Mouse (Mus musculus) midbrain, embryonic 13.5 days (tissue): ENCODE results near the gene Stox2. TPM values are rescaled to one million over a fixed set of nuclear protein-coding genes. Genes with fewer than 3 reads are reported as not detected.
"Not testable (repeated sequence)": the region's sequence is repeated elsewhere in the genome, so short reads cannot be mapped to it uniquely, and the experiment has no call there.

Experiments
- ATAC-seq: fragments of 200-750 bp; cut with Nextera tagmentation; 2 replicates; pipeline ENCODE4 v1.8.0; 2017; ENCODE audit warnings: mild to moderate bottlenecking, moderate TSS enrichment, moderate library complexity
- H3K27ac ChIP-seq: fragments of 300-500 bp; sonication (generic); 2 replicates; pipeline ENCODE4 v1.5.1; 2015; ENCODE audit warnings: inconsistent platforms, mild to moderate bottlenecking, moderate library complexity
- H3K27me3 ChIP-seq: fragments of 300-500 bp; sonication (generic); 2 replicates; pipeline ENCODE4 v1.6.1; 2015; ENCODE audit warnings: mild to moderate bottlenecking, inconsistent platforms
- H3K36me3 ChIP-seq: fragments of 300-500 bp; sonication (generic); 2 replicates; pipeline ENCODE4 v1.6.1; 2015; ENCODE audit warnings: mild to moderate bottlenecking, inconsistent platforms
- H3K4me1 ChIP-seq: fragments of 300-500 bp; sonication (generic); replicated peaks from 2 replicates; pipeline ENCODE4 v1.6.1; 2015; ENCODE audit warnings: inconsistent platforms
- H3K4me2 ChIP-seq: fragments of 300-500 bp; sonication (generic); replicated peaks from 2 replicates; pipeline ENCODE4 v1.6.1; 2015; ENCODE audit warnings: moderate library complexity, mild to moderate bottlenecking, inconsistent platforms
- H3K4me3 ChIP-seq: fragments of 300-500 bp; sonication (generic); replicated peaks from 2 replicates; pipeline ENCODE4 v1.5.1; 2015; ENCODE audit warnings: mild to moderate bottlenecking, inconsistent platforms
- H3K9ac ChIP-seq: fragments of 300-500 bp; sonication (generic); replicated peaks from 2 replicates; pipeline ENCODE4 v1.6.1; 2015; ENCODE audit warnings: mild to moderate bottlenecking, inconsistent platforms
- H3K9me3 ChIP-seq: fragments of 300-500 bp; sonication (generic); 2 replicates; pipeline ENCODE4 v1.6.1; 2016; ENCODE audit warnings: mild to moderate bottlenecking, inconsistent platforms
- WGBS: fragments of 180-500 bp; shearing (Covaris S2); methylation state at CpG from one replicate; pipeline ENCODE4 v1.1.7; 2015; 5-methylcytosine and 5-hydroxymethylcytosine counted together
- polyA plus RNA-seq: library from polyadenylated mRNA; unstranded; fragments of >200 nt; fragmentation: Nextera tagmentation; extraction: Ambion mirVana; gene quantifications from 2 replicates; pipeline ENCODE4 v1.2.1, GENCODE M21; 2015

Gene Stox2
- 45.9 and 46.1 TPM in 2 replicates for polyA plus RNA-seq

DNA sequence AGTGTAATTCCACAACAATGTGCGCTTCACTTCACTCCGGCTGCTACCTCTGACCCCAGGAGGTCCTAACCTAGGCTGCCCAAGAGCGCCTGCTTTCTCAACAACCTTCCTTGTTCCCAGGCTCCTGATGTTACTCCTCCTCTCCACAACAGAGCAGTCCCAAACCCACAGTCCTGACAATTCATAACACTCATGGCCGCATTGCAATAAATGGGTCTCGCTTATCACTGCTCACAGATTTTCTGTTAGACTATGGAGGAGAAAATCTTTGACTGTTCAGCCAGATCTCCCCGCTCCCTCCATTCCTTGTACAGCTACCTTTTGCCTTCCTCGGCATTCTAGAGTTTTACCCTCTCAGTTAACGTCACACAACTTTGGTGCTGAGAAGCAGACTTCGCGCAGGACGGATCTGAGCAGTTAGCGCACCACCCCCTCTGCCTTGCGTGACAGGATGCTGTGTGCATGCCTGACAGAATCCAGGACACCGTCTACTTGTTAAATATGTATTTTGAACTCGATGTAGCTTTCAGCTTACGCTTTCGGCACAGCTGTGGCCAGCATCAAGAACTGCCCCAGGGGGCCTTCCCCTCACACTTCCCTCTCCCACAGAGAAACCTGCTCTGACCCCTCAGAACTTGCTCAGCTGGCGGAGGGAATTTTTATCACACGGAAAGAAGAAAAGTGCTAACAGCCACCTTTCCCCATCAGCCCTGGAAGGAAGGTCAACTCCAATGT lies at the start of gene Stox2:
Gene Stox2, minus strand, starts transcription at position 51 of the 735 bp plus-strand sequence.
- Histone ChIP-seq H3K4me3 (no peak within 1 kb of the TSS), H3K4me1 (no peaks in the 10 kb centered on the region), H3K27ac (no peak within 1 kb of the TSS), H3K36me3 (no peaks in the 10 kb centered on the region), H3K9me3 (no peaks in the 10 kb centered on the region), H3K4me2 (no peak within 1 kb of the TSS), H3K27me3 (no peaks in the 10 kb centered on the region), H3K9ac (no peak within 1 kb of the TSS)
- no peak for ATAC-seq
- 82% methylated on average over 19 of the region's 19 CpGs for WGBS

DNA sequence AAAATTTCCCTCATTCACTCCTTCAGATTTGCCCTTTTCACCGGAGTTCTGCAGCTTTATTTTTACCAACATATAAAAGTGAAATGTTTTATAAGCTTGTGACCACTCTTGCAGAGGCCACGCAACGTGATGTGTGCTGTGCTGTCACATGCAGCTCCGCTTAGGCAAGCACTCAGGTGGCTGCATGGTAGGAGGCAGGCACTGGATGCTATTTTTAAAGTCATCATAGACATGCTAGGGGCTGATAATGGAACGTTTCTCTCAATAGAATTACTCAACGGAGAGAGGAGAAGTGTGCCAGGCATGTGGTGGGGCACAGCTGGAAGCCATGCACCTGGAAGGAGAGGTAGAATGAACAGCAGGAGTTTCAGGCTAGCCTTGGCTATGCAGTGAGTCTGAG lies 49.3 kb upstream of the Stox2 start:
- no peak overlapping the region for H3K4me3 ChIP-seq
- H3K9me3 ChIP-seq: no peaks in the 10 kb centered on the region
- no peaks in the 10 kb centered on the region for H3K4me1 ChIP-seq
- H3K27ac ChIP-seq: no peak overlapping the region
- WGBS: 95% methylated on average over 6 of the region's 6 CpGs
- ATAC-seq: no peak
- H3K9ac ChIP-seq: no peak overlapping the region
- H3K36me3 ChIP-seq: peaks cover 92% of the 10 kb centered on the region
- no peak overlapping the region for H3K4me2 ChIP-seq
- H3K27me3 ChIP-seq: no peaks in the 10 kb centered on the region

DNA sequence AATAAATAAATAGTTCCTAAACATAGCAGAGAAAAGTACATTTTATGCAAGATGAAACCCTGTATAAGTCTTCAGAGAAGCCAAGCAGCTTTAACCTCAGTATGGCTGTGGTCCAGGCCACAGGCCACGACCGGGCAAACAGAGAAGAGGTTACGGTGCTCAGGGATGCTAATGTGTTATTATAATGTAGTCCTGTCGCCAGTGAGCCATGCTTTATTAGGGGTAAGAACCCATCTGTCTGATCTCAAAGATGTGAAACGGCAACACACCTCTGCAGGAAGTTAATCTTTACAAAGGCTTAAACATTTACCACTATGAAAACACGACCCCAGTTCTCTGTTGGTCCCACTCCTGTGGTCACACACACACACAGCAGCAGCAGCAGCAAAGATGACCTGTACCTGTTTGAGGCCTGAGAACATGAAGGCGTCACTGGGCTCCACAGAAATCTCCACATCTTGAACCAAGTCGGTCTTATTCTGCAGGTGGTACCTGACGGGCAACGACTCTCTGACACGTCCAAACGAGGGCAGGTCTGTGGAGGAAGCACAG lies 48.5 kb upstream of the Stox2 start:
- ATAC-seq: no peak
- no peak overlapping the region for H3K9ac ChIP-seq
- no peaks in the 10 kb centered on the region for H3K4me1 ChIP-seq
- H3K4me2 ChIP-seq: no peak overlapping the region
- 88% methylated on average over 12 of the region's 12 CpGs for WGBS
- no peak overlapping the region for H3K27ac ChIP-seq
- H3K27me3 ChIP-seq: no peaks in the 10 kb centered on the region
- no peaks in the 10 kb centered on the region for H3K9me3 ChIP-seq
- H3K4me3 ChIP-seq: no peak overlapping the region
- peaks cover 89% of the 10 kb centered on the region for H3K36me3 ChIP-seq

DNA sequence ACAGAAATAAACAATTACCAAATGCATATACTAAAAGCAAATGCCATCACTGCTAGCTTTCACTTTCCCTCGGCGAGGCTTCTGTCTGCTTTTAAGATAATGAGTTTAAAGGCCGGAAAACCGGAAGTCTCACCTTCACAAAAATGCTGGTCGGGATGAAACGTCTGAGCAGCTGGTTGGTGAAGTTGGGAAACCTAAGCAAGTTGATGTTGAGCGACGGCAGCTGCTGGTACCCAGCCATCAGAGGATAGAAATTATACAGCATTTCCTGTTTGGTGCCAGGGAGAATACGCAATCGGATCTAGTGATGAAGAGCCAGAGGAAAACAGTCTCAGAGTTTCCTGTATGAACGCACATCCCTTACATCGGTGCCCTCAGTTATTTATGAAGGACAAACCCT lies 46.9 kb upstream of the Stox2 start:
- H3K36me3 ChIP-seq: peaks cover 83% of the 10 kb centered on the region

DNA sequence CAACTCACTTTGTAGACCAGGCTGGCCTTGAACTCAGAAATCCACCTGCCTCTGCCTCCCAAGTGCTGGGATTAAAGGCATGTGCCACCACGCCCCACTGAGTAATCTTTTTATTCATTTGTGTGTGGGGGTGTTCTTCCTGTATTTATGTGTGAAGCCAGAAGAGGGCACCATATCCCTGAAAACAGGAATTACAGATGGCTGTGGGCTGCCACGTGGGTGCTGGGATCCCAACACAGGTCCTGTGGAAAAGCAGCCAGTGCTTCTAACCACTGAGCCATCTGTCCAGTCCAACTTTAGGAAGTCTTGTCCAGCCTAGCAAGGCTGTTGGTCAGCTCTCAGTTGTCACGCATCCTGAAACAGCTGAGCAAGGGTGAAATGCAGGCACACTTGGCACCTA lies 41.1 kb upstream of the Stox2 start:
- Histone ChIP-seq H3K27ac (no peak overlapping the region), H3K4me3 (no peak overlapping the region), H3K27me3 (no peaks in the 10 kb centered on the region), H3K4me1 (0 out of 2 replicates have a peak, but pooled peaks cover 2% of the 10 kb centered on the region), H3K4me2 (no peak overlapping the region), H3K9ac (no peak overlapping the region), H3K9me3 (peaks cover 5% of the 10 kb centered on the region; the same call in 1 of the 2 replicates), H3K36me3 (peaks cover 46% of the 10 kb centered on the region)
- 87% methylated on average over 3 of the region's 3 CpGs for WGBS
- no peak for ATAC-seq

More for the DNA sequence above, 46.9 kb upstream of the Stox2 start:
- no peaks in the 10 kb centered on the region for H3K9me3 ChIP-seq
- no peak overlapping the region for H3K9ac ChIP-seq
- 0 out of 2 replicates have a peak, but pooled peaks cover 2% of the 10 kb centered on the region for H3K4me1 ChIP-seq
- no peak overlapping the region for H3K4me2 ChIP-seq
- ATAC-seq: no peak
- no peak overlapping the region for H3K4me3 ChIP-seq
- H3K27ac ChIP-seq: no peak overlapping the region
- H3K27me3 ChIP-seq: no peaks in the 10 kb centered on the region
- WGBS: 97% methylated on average over 12 of the region's 12 CpGs

DNA sequence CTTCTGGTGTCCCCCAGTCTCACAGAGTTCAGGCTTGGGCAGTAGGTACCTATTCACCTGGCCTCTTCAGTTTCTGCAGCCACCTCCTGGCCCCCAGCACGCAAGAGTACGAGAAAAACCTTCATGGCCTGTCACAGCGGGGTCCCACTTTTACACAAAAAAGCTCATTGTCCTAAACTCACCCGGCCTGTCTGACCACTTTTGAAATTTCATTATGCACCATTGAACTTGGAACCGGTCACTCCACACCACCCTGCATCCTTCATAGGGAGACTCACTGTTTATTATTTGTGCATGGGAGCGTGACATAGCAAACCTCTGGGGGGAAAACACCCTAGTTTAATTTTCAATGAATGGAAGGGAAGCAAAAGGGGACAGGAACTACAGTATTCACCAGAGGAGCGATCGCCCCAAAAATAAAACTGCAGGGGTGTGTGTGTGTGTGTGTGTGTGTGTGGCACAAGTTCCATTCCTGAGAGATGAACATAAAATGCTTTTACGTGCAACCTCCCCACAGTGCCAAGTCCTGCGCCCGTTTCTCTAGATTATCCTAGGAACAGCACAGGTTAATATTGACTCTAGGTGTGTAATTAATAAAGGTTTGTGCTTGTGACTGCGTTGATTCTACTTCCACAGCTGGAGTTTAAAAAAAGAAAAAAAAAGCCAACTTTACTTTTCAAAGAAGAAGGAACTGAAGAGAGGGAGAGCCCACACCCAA lies 36.4 kb upstream of the Stox2 start:
- H3K27me3 ChIP-seq: no peaks in the 10 kb centered on the region
- no peak overlapping the region for H3K27ac ChIP-seq
- H3K4me1 ChIP-seq: no peaks in the 10 kb centered on the region
- H3K4me2 ChIP-seq: no peak overlapping the region
- WGBS: 69% methylated on average over 12 of the region's 12 CpGs
- H3K4me3 ChIP-seq: no peak overlapping the region
- no peak for ATAC-seq
- H3K36me3 ChIP-seq: peaks cover 10% of the 10 kb centered on the region
- no peak overlapping the region for H3K9ac ChIP-seq
- peaks cover 3% of the 10 kb centered on the region; the same call in 1 of the 2 replicates for H3K9me3 ChIP-seq

DNA sequence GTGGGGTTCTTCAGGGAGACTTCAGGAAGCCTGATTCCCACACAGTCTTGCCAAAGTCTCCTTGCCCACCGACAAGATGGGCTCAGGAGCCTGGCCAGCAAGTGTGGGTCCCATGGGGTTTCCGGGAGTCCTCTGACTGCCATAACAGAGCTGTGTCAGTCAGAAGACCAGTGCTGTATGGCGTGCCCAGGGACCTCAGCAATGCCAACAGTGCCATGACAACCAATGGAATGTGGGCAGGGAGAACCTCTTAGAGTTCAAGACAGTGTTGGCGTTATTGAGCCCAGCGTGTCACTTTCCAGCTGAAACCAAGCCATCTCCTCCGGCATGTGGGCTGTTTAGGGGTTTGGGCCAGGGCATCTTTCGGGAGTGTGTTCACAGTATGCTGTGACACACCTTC lies 33.9 kb upstream of the Stox2 start:
- Histone ChIP-seq H3K36me3 (no peaks in the 10 kb centered on the region), H3K4me3 (no peak overlapping the region), H3K27ac (no peak overlapping the region), H3K4me1 (no peaks in the 10 kb centered on the region), H3K9me3 (no peaks in the 10 kb centered on the region), H3K4me2 (no peak overlapping the region), H3K9ac (no peak overlapping the region), H3K27me3 (no peaks in the 10 kb centered on the region)
- 91% methylated on average over 7 of the region's 7 CpGs for WGBS
- no peak for ATAC-seq

DNA sequence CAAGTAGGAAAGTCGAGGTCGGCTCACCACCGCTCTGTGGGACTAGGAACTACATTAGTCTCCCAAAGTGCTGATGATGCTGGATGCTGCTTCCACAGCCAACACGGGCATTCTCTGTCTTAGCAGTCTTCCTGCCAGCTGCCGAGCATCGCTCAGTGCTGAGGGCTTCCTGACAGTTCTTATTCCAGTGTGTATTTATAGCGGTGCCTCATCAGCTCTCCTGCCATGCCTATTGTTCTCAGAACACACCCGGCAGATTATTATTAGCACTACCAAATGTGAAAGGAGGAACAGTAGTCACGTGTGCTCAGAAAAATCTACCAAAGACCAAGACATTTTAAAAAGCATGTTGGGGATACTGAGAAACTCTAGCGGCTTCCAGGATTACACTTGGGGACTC lies 15.5 kb upstream of the Stox2 start:
- no peak overlapping the region for H3K4me2 ChIP-seq
- ATAC-seq: no peak
- H3K9me3 ChIP-seq: peaks cover 4% of the 10 kb centered on the region; the same call in 1 of the 2 replicates
- H3K4me3 ChIP-seq: no peak overlapping the region
- no peak overlapping the region for H3K9ac ChIP-seq
- WGBS: 83% methylated on average over 10 of the region's 10 CpGs
- H3K27me3 ChIP-seq: no peaks in the 10 kb centered on the region
- no peak overlapping the region for H3K27ac ChIP-seq
- no peaks in the 10 kb centered on the region for H3K36me3 ChIP-seq
- no peaks in the 10 kb centered on the region for H3K4me1 ChIP-seq

DNA sequence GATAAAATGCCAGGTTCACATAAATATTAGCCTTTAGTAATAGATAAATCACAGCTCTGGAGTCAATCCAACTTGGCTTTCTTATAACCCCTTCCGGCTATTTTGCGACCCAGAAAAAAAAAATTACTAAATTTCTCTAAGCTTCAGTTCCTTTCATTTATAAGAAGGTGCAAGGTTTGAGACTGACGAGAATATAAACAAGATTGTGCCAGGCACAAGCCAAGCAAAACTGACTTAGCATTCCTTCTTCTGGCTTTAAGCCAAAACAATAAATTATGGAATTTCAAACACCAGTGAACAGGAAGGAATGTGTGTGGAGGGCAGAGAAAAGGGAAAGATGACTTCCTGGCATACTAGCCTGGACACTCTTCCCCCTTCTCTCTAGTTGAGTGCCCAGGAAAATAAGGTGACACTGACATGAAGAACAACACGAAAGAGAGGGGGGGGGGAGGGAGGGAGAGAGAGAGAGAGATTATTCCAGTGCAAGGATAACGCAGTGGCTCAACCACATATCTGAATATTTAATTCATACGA lies 13.1 kb upstream of the Stox2 start:
- no peak overlapping the region for H3K9ac ChIP-seq
- no peaks in the 10 kb centered on the region for H3K27me3 ChIP-seq
- H3K4me2 ChIP-seq: no peak overlapping the region
- H3K4me3 ChIP-seq: no peak overlapping the region
- no peak for ATAC-seq
- 92% methylated on average over 6 of the region's 6 CpGs for WGBS
- H3K4me1 ChIP-seq: no peaks in the 10 kb centered on the region
- H3K27ac ChIP-seq: no peak overlapping the region
- no peaks in the 10 kb centered on the region for H3K36me3 ChIP-seq
- peaks cover 4% of the 10 kb centered on the region; the same call in 1 of the 2 replicates for H3K9me3 ChIP-seq

DNA sequence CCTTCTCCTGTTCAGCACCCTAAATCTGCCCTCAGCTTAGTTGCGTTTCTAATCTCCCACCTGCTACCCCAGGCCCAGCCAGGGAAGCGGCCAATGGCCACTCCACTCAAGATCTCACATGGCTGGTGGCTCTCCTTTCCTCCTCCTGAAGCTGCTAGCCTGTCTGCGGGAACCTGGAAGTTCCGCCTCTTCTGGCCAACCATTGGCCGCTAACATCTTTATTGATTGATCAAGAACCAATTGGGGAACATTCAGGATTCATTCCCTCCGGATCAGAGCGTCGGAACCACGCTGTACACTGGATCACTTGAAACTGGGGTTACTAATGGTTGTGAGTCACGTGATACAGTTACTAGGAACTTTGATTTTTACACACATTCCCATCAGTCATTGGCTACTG lies 12.4 kb upstream of the Stox2 start:
- Histone ChIP-seq H3K4me2 (no peak overlapping the region), H3K27me3 (no peaks in the 10 kb centered on the region), H3K27ac (no peak overlapping the region), H3K4me1 (no peaks in the 10 kb centered on the region), H3K36me3 (no peaks in the 10 kb centered on the region), H3K9me3 (peaks cover 4% of the 10 kb centered on the region; the same call in 1 of the 2 replicates), H3K9ac (no peak overlapping the region), H3K4me3 (no peak overlapping the region)
- no peak for ATAC-seq
- WGBS: 94% methylated on average over 10 of the region's 10 CpGs

DNA sequence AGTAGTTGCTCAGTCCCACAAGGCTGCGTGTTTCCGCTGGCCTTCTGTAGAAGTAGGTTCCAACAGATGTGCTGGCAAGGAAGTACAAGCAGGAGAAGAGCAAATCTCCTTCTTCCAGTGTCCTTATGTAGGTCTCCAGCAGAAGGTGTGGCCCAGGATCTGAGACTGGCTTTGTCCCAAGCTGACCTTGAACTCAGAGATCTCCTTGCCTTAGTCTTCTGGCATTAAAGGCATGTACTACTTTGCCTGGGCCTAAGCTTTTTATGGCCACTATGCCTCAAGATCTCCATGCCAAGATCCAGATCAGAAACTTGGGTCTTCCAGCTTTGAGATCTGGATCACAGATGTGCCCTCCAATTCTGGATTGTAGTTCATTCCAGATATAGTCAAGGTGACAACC lies 3.0 kb upstream of the Stox2 start:
- not testable (repeated sequence) for H3K9ac ChIP-seq, H3K9me3 ChIP-seq, ATAC-seq, H3K36me3 ChIP-seq, H3K4me1 ChIP-seq, H3K4me3 ChIP-seq, H3K27me3 ChIP-seq, H3K4me2 ChIP-seq, H3K27ac ChIP-seq
- WGBS: 98% methylated on average over 2 of the region's 2 CpGs

DNA sequence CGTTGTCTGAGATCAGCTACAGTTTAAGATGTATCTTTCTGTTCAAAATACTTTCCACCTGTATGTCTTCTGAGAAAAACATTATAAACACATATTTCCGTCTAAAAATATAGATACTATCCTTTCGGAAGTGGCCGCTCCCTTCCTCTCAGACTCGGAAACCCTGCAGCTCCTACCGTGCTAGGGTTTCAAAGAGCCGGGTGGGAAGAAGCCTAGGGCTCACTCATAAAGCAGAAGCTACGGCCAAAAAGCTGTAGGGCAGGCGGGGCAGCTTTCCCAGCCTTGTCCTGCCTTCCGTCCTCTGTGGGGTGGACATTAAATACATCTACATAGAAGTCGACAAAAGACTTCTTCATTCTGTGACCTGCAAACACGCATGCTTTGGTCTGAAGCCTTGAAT lies 6.9 kb downstream of the Stox2 start:
- WGBS: 61% methylated on average over 12 of the region's 12 CpGs
- H3K4me2 ChIP-seq: no peak overlapping the region
- no peak for ATAC-seq
- H3K27me3 ChIP-seq: no peaks in the 10 kb centered on the region
- H3K27ac ChIP-seq: no peak overlapping the region
- H3K4me3 ChIP-seq: no peak overlapping the region
- no peak overlapping the region for H3K9ac ChIP-seq
- H3K9me3 ChIP-seq: no peaks in the 10 kb centered on the region
- peaks cover 5% of the 10 kb centered on the region; the same call in 1 of the 2 replicates for H3K4me1 ChIP-seq
- no peaks in the 10 kb centered on the region for H3K36me3 ChIP-seq
